Mouse (Mus musculus): Measurements from ENCODE around the gene Rai14. TPM values are rescaled to one million over a fixed set of nuclear protein-coding genes. Genes with fewer than 3 reads are reported as not detected.

Rai14 gene
- polyA plus RNA-seq, 1 experiment, result 27.4 TPM

DNA sequence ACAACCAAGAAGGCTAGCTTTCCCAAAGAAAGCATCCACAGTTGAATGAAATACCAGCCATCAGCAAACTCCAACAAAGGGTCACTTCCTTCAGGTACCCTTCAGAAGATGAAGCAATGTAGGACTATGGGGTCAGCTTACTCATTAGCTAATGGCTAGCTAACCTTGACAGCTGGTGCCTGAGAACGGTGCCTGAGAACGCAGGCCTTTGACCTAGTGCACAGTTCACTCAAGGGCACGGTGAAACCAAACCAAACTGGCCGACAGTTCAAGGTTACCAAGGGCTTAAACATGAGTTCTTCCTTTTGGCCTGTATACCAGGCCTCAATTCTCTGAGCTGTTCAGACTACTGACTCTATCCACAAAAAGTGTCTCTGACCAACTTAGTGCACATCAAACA, 81.0 kb downstream of the Rai14 start:
- H3K4me3 ChIP-seq, result no peak overlapping the region
- H3K79me2 ChIP-seq (ENCODE audit: control insufficient read depth, insufficient read depth), result peaks cover 20% of the 10 kb centered on the region
- no peak overlapping the region for H3ac ChIP-seq (ENCODE audit: control insufficient read depth, insufficient read length)
- peaks cover 9% of the 10 kb centered on the region for H3K36me3 ChIP-seq (ENCODE audit: control insufficient read depth, insufficient read depth)
- H3K4me2 ChIP-seq (ENCODE audit: low read depth), result no peak overlapping the region
- no peaks in the 10 kb centered on the region for H3K27me3 ChIP-seq (ENCODE audit: control insufficient read depth, insufficient read depth, insufficient read length)
- TF ChIP-seq MYOG (IDR thresholded peaks at IDR 0.05; ENCODE audit: control insufficient read depth in 1 of 3, insufficient read depth in 1 of 3, insufficient read length in 2 of 3, low read depth in 2 of 3) (no peak), CEBPB (IDR thresholded peaks at IDR 0.05; ENCODE audit: insufficient read depth, poor library complexity, severe bottlenecking) (no peak), MYOD1 (IDR thresholded peaks at IDR 0.05; ENCODE audit: control insufficient read depth in 1 of 3, insufficient read length in 2 of 3, low read depth in 2 of 3) (no peak), E2F4 (IDR thresholded peaks at IDR 0.05; ENCODE audit: insufficient read depth) (no peak), USF1 (IDR thresholded peaks at IDR 0.05; ENCODE audit: low read depth) (no peak), TCF12 (IDR thresholded peaks at IDR 0.05; ENCODE audit: insufficient read depth, poor library complexity, severe bottlenecking) (no peak), POLR2A (IDR thresholded peaks at IDR 0.05; ENCODE audit: insufficient read length, low read depth) (no peak), REST (IDR thresholded peaks at IDR 0.05; ENCODE audit: insufficient read depth, insufficient read length) (no peak), MAX (IDR thresholded peaks at IDR 0.05; ENCODE audit: low read depth) (no peak), SRF (IDR thresholded peaks at IDR 0.05; ENCODE audit: control insufficient read depth, insufficient read length, low read depth) (no peak), POLR2AphosphoS2 (IDR thresholded peaks at IDR 0.05; ENCODE audit: insufficient read length, low read depth) (no peak), TCF3 (IDR thresholded peaks at IDR 0.05; ENCODE audit: insufficient read length, low read depth) (no peak)

DNA sequence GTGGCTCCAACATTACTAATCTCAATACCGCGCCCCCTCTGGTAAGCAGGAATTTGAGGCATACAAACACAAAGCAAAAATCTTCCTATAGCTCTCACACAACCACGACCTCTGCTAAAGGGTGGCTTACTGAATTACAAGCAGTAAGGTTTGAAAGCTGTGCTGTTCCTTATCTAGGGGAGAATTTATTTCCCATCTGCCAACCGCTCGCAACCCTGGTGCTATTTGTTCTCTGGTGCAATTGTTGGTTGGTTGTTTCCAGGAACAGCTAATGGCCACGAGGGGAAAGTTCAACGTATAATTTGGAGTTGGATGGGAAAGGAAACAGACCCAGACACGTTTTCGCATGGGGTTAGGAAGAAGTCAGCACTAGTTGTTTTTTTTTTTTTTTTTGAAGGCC, 81.8 kb downstream of the Rai14 start:
- Histone ChIP-seq H3K4me3 (no peak overlapping the region), H3K27me3 (ENCODE audit: control insufficient read depth, insufficient read depth, insufficient read length) (no peaks in the 10 kb centered on the region), H3K4me2 (ENCODE audit: low read depth) (no peak overlapping the region), H3K79me2 (ENCODE audit: control insufficient read depth, insufficient read depth) (peaks cover 20% of the 10 kb centered on the region), H3K36me3 (ENCODE audit: control insufficient read depth, insufficient read depth) (peaks cover 8% of the 10 kb centered on the region), H3ac (ENCODE audit: control insufficient read depth, insufficient read length) (no peak overlapping the region)
- TF ChIP-seq TCF3 (IDR thresholded peaks at IDR 0.05; ENCODE audit: insufficient read length, low read depth), result no peak
- TF ChIP-seq TCF12 (IDR thresholded peaks at IDR 0.05; ENCODE audit: insufficient read depth, poor library complexity, severe bottlenecking), result no peak
- no peak for TF ChIP-seq MYOG (IDR thresholded peaks at IDR 0.05; ENCODE audit: control insufficient read depth in 1 of 3, insufficient read depth in 1 of 3, insufficient read length in 2 of 3, low read depth in 2 of 3)
- TF ChIP-seq MAX (IDR thresholded peaks at IDR 0.05; ENCODE audit: low read depth), result no peak

DNA sequence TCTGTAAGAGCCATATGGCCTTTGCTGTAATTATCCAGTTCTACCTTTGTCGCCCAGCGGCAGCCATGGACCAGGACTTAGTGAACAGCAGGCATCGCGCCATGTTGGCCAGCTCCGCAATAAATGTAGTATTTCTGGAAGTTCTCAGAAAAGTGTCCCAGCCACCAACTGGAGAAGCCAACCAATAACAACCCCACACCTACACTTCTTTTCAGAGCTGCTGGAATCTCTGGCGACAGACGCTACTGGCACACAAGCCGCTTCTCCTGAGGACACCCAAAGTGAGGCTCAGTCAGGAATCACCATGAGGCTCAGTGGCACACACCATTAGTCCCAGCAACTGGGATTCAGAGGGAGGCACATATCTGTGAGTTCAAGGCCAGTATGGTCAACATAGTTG, 82.4 kb downstream of the Rai14 start:
- H3K27me3 ChIP-seq (ENCODE audit: control insufficient read depth, insufficient read depth, insufficient read length), result no peaks in the 10 kb centered on the region
- H3K4me2 ChIP-seq (ENCODE audit: low read depth), result no peak overlapping the region
- H3ac ChIP-seq (ENCODE audit: control insufficient read depth, insufficient read length), result no peak overlapping the region
- H3K36me3 ChIP-seq (ENCODE audit: control insufficient read depth, insufficient read depth), result peaks cover 8% of the 10 kb centered on the region
- TF ChIP-seq TCF12 (IDR thresholded peaks at IDR 0.05; ENCODE audit: insufficient read depth, poor library complexity, severe bottlenecking) (no peak), MYOD1 (IDR thresholded peaks at IDR 0.05; ENCODE audit: control insufficient read depth in 1 of 3, insufficient read length in 2 of 3, low read depth in 2 of 3) (no peak), REST (IDR thresholded peaks at IDR 0.05; ENCODE audit: insufficient read depth, insufficient read length) (no peak), MAX (IDR thresholded peaks at IDR 0.05; ENCODE audit: low read depth) (no peak), E2F4 (IDR thresholded peaks at IDR 0.05; ENCODE audit: insufficient read depth) (no peak), POLR2AphosphoS2 (IDR thresholded peaks at IDR 0.05; ENCODE audit: insufficient read length, low read depth) (no peak)
- peaks cover 20% of the 10 kb centered on the region for H3K79me2 ChIP-seq (ENCODE audit: control insufficient read depth, insufficient read depth)
- no peak overlapping the region for H3K4me3 ChIP-seq

DNA sequence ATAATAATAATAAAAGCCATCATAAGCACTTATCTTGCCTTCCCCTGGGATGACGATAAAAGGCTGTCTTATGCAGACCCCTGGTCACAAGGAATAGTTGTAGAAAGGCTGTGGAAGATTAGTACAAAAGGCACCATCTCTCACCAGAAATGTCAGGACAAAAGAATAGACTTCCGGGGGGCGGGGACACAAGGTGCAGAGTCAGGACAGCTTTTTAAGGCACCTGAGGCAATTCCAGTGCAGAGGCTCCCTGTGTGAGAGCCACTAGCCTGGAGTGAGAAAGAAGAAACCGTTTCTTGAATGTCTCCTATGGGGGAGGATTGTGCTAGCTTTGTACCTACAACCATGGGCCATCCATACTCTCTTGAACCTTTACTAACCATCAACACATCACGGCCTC, 82.9 kb downstream of the Rai14 start:
- Histone ChIP-seq H3ac (ENCODE audit: control insufficient read depth, insufficient read length) (no peak overlapping the region), H3K79me2 (ENCODE audit: control insufficient read depth, insufficient read depth) (peaks cover 15% of the 10 kb centered on the region), H3K36me3 (ENCODE audit: control insufficient read depth, insufficient read depth) (peaks cover 8% of the 10 kb centered on the region), H3K4me3 (no peak overlapping the region), H3K4me2 (ENCODE audit: low read depth) (no peak overlapping the region), H3K27me3 (ENCODE audit: control insufficient read depth, insufficient read depth, insufficient read length) (no peaks in the 10 kb centered on the region)
- TF ChIP-seq USF1 (IDR thresholded peaks at IDR 0.05; ENCODE audit: low read depth) (no peak), REST (IDR thresholded peaks at IDR 0.05; ENCODE audit: insufficient read depth, insufficient read length) (no peak), POLR2AphosphoS2 (IDR thresholded peaks at IDR 0.05; ENCODE audit: insufficient read length, low read depth) (no peak), E2F4 (IDR thresholded peaks at IDR 0.05; ENCODE audit: insufficient read depth) (no peak), MYOG (IDR thresholded peaks at IDR 0.05; ENCODE audit: control insufficient read depth in 1 of 3, insufficient read depth in 1 of 3, insufficient read length in 2 of 3, low read depth in 2 of 3) (no peak), TCF12 (IDR thresholded peaks at IDR 0.05; ENCODE audit: insufficient read depth, poor library complexity, severe bottlenecking) (no peak), MYOD1 (IDR thresholded peaks at IDR 0.05; ENCODE audit: control insufficient read depth in 1 of 3, insufficient read length in 2 of 3, low read depth in 2 of 3) (no peak), TCF3 (IDR thresholded peaks at IDR 0.05; ENCODE audit: insufficient read length, low read depth) (no peak), POLR2A (IDR thresholded peaks at IDR 0.05; ENCODE audit: insufficient read length, low read depth) (no peak), SRF (IDR thresholded peaks at IDR 0.05; ENCODE audit: control insufficient read depth, insufficient read length, low read depth) (no peak), CEBPB (IDR thresholded peaks at IDR 0.05; ENCODE audit: insufficient read depth, poor library complexity, severe bottlenecking) (no peak), MAX (IDR thresholded peaks at IDR 0.05; ENCODE audit: low read depth) (no peak)

DNA sequence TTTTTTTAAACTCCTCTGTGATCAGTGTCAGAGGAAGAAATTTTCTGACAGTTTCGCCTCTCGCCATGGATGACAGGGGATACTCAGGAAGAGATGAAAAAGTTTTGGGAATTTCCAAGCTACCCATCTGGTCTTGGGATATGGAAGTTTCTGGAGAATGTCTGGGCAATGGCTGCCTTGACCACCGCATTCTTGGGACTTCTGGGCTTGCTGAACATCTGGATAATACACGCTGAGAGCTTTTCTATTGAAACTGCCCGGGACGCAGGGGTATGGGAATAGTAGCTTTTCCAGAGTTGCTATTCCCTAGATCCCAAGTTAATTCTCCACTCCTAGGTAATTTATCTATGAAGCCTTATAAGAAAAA, 85.5 kb downstream of the Rai14 start:
- Histone ChIP-seq H3K27me3 (ENCODE audit: control insufficient read depth, insufficient read depth, insufficient read length) (no peaks in the 10 kb centered on the region), H3K36me3 (ENCODE audit: control insufficient read depth, insufficient read depth) (peaks cover 8% of the 10 kb centered on the region), H3ac (ENCODE audit: control insufficient read depth, insufficient read length) (no peak overlapping the region), H3K4me2 (ENCODE audit: low read depth) (no peak overlapping the region), H3K79me2 (ENCODE audit: control insufficient read depth, insufficient read depth) (no peaks in the 10 kb centered on the region), H3K4me3 (no peak overlapping the region)
- TF ChIP-seq SRF (IDR thresholded peaks at IDR 0.05; ENCODE audit: control insufficient read depth, insufficient read length, low read depth) (no peak), CEBPB (IDR thresholded peaks at IDR 0.05; ENCODE audit: insufficient read depth, poor library complexity, severe bottlenecking) (no peak), MYOD1 (IDR thresholded peaks at IDR 0.05; ENCODE audit: control insufficient read depth in 1 of 3, insufficient read length in 2 of 3, low read depth in 2 of 3) (no peak), REST (IDR thresholded peaks at IDR 0.05; ENCODE audit: insufficient read depth, insufficient read length) (no peak), POLR2AphosphoS2 (IDR thresholded peaks at IDR 0.05; ENCODE audit: insufficient read length, low read depth) (no peak), TCF12 (IDR thresholded peaks at IDR 0.05; ENCODE audit: insufficient read depth, poor library complexity, severe bottlenecking) (no peak), MYOG (IDR thresholded peaks at IDR 0.05; ENCODE audit: control insufficient read depth in 1 of 3, insufficient read depth in 1 of 3, insufficient read length in 2 of 3, low read depth in 2 of 3) (no peak), TCF3 (IDR thresholded peaks at IDR 0.05; ENCODE audit: insufficient read length, low read depth) (no peak)
